Mouse (Mus musculus) CD4-positive helper T cell, adult 2 months (primary cell): ENCODE results near the gene Sh2d7.

ENCODE experiments used
- DNase-seq: peaks from one replicate; pipeline ENCODE4 v3.0.0-alpha.2; 2012; ENCODE audit warnings: low read depth, missing footprints, low spot score

Gene Sh2d7

DNA sequence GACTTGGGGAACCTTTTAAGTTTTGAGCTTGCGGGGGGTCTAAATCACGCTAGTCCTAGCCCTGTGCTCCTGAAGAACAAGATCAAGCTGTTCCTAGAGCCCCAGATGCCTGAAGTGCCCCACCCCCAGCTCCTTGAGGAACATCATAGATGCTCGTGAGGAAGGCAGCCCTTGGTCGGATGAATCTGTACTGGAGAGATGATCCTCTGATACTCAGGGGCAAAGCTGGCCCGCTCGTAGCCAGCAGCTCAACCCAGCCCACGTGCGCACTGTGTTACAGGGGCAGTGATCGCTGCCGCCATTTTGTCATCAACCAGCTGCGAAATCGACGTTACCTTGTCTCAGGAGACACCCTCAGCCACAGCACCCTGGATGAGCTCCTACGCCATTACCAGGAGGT lies at the start of gene Sh2d7:
Gene Sh2d7 (plus strand): TSS at position 301 of the 400 bp plus-strand sequence.
- DNase-seq = no peak

DNA sequence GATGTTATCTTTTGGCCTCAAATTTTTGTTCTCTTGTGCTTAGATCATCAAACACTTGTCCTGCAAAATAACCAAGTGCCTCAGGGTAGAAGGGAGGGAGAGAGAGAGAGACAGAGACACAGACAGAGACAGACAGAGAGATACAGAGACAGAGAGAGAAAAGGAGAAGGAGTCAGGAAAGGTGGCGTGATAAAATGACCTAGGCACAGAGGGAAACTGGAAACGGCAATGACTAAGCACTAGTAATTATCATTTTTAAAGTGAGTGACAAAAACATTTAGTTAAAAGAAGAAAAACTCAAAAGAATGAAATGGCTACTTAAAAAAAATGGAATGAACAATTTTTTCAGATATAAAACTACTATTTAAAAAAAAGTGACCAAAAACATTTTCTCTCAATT lies 49.2 kb upstream of the Sh2d7 start:
- no peak for DNase-seq

DNA sequence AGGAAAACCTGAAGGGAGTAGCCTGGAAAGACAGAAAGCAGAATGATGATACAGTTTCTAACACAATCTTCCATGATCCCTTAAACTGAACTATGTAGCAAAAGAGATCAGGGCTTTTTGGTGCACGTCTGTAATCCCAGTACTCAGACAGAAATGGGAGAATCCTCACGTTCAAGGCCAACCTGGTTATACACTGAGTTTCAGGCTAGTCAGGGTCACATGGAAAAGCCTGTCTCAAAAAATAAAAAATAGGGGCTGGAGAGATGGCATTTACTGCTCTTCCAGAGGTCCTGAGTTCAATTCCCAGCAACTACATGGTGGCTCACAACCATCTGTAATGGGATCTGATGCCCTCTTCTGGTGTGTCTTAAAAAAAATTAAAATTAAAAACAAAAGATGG lies 48.4 kb upstream of the Sh2d7 start:
- no peak for DNase-seq

GRCm38 (mm10) chr9:54499291-54499690 lies 39.5 kb upstream of the Sh2d7 start:
- DNase-seq = no peak

DNA sequence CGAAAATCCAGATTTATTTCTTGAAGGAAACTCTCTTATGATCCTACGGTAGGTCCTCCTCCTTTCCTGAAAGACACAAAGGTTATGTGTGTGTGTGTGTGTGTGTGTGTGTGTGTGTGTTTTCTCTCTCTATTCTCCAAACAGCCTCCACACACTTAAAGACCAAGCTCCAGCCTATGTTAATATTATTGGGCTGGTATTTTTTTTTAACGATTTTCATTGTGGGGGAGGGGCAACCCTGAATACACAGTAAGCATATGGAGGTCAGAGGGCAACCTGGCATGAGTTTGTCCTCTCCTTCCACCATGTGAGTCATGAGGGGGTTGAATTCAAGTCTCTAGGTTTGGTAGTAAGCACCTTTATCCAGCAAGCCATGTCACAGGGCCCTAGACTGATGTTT lies 39.0 kb upstream of the Sh2d7 start:
- no peak for DNase-seq

GRCm38 (mm10) chr9:54500832-54501452 lies 37.8 kb upstream of the Sh2d7 start:
- DNase-seq = no peak

GRCm38 (mm10) chr9:54501453-54502110 lies 37.2 kb upstream of the Sh2d7 start, which contains the start of gene Dmxl2:
Dmxl2 (minus strand) TSS chr9:54501626.
- DNase-seq = peak; percentile 34

GRCm38 (mm10) chr9:54502111-54502495 lies 36.7 kb upstream of the Sh2d7 start:
- DNase-seq = no peak

- DNase-seq = no peak
Observed at GRCm38 (mm10) chr9:54502873-54503272, 35.9 kb upstream of the Sh2d7 start.

- no peak for DNase-seq
Observed at GRCm38 (mm10) chr9:54515991-54516390, 22.8 kb upstream of the Sh2d7 start.

DNA sequence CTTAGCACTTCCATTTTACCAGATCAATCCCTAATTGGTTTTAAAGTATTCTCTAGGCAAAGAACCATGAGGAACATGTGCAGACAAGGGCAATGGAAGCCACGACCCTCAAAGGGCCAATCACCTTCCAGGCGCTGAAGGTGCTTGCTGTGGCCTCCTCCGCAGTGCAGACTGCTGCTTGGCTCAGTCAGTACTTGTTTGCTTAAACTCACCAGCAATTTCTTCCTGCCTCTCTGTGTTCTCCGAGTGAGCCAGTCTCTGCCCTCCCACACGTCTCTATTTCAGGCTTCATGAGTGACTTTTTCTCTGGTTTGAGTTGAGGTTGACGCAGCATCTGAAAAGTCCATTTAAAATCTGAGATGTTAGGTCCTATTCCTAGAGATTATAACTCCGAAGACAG lies 19.9 kb upstream of the Sh2d7 start:
- DNase-seq = no peak

DNA sequence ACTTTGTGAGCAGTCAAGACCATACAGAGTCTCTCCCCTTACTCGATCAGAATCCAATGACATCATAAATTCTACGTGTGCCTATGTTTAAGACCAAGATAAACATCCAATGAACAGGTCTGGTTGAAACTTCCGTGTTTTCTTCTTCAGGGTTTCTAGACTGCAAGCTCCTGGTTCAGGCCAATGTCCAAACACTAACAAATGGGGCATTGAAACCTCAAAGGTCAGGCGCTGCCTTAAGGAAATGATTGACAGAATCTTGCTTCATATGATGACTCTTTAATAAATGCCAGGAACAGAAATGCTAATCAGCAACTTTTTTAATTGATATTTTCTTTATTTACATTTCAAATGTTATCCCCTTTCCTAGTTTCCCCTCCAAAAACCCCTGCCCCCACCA lies 18.5 kb upstream of the Sh2d7 start:
- DNase-seq = no peak

DNA sequence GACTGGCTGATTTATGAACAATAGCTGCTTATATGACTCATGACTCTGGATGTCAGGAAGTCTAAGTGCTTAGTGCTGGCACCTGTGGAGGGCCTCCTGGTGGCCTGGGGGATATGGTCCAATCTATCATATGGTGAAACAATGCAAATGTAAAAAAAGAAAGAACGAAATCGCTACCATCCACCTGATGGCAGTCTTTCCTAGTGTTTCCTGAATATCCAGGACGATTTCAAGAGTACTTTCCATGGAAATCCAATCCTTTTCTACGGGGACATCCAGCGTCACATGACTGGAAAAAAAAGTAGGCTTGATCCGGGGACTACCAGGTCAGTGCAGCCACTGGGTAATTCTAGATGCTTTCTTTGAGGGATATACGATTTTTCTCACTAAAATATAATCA lies 11.1 kb upstream of the Sh2d7 start:
- no peak for DNase-seq

GRCm38 (mm10) chr9:54529950-54530349 lies 8.8 kb upstream of the Sh2d7 start:
- DNase-seq = no peak

GRCm38 (mm10) chr9:54530836-54531235 lies 7.9 kb upstream of the Sh2d7 start:
- DNase-seq = no peak

- no peak for DNase-seq
Observed at GRCm38 (mm10) chr9:54531421-54531820, 7.4 kb upstream of the Sh2d7 start.

GRCm38 (mm10) chr9:54532926-54533325 lies 5.9 kb upstream of the Sh2d7 start:
- DNase-seq = no peak

GRCm38 (mm10) chr9:54533975-54534374 lies 4.8 kb upstream of the Sh2d7 start:
- no peak for DNase-seq

DNA sequence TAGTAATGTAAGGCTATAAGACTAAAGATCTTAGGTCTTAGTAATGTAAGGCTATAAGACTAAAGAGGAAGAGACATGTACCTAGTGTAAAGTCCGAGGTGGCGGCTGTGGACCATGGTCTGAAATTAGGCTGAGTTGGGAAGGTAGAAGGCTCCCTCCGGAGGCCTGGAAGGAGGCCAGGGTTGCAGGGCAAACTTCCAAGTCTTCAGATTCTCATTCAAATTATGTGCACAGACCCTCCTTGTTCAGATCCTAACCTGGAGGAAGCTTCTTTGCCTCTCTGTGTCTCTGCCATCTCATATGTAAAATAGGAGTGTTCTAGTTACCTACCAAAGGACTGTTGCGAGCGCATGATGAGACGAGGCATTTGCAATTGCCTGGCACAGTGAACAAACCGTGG lies 2.5 kb upstream of the Sh2d7 start:
- DNase-seq = no peak

GRCm38 (mm10) chr9:54537030-54537429 lies 1.8 kb upstream of the Sh2d7 start:
- no peak for DNase-seq

GRCm38 (mm10) chr9:54537480-54537879 lies 1.3 kb upstream of the Sh2d7 start:
- no peak for DNase-seq

- no peak for DNase-seq
Observed at GRCm38 (mm10) chr9:54538244-54538643, 540 bp upstream of the Sh2d7 start.

GRCm38 (mm10) chr9:54540801-54541200 lies 2.0 kb downstream of the Sh2d7 start:
- DNase-seq = no peak
